ENCODE assay signal across 27 mouse cellular contexts in genomic region chr3:159475465-159475864, GRCm38 (mm10). TPM values are rescaled to one million over a fixed set of nuclear protein-coding genes. Genes with fewer than 3 reads are reported as not detected.
"Had no signal": no experiment of that assay in that cellular context is flagged by ENCODE, and none has a peak within 500 bp of the region (broad histone marks: within the 10 kb centered on the region; RNA-seq: fewer than 3 reads in every experiment).

No protein-coding gene starts in this region.

- H3K27ac ChIP-seq: embryonic facial prominence, embryonic 10.5 days; embryonic facial prominence, embryonic 12.5 days; embryonic facial prominence, embryonic 13.5 days; embryonic facial prominence, embryonic 15.5 days; forebrain, embryonic 10.5 days; forebrain, embryonic 12.5 days; forebrain, embryonic 13.5 days; forebrain, embryonic 15.5 days; gastrocnemius, adult 2 months; heart, adult 2 months; heart, embryonic 10.5 days had no signal

- H3K4me1 ChIP-seq: embryonic facial prominence, embryonic 10.5 days; embryonic facial prominence, embryonic 12.5 days; embryonic facial prominence, embryonic 13.5 days; embryonic facial prominence, embryonic 15.5 days; forebrain, embryonic 10.5 days; forebrain, embryonic 12.5 days; forebrain, embryonic 13.5 days; forebrain, embryonic 15.5 days; heart, embryonic 10.5 days had no signal

- H3K9me3 ChIP-seq: embryonic facial prominence, embryonic 10.5 days; embryonic facial prominence, embryonic 12.5 days; embryonic facial prominence, embryonic 13.5 days; embryonic facial prominence, embryonic 15.5 days; forebrain, embryonic 10.5 days; forebrain, embryonic 12.5 days; forebrain, embryonic 13.5 days; forebrain, embryonic 15.5 days; heart, embryonic 10.5 days had no signal

- H3K27me3 ChIP-seq: embryonic facial prominence, embryonic 12.5 days; embryonic facial prominence, embryonic 13.5 days; embryonic facial prominence, embryonic 15.5 days; forebrain, embryonic 12.5 days; forebrain, embryonic 13.5 days; forebrain, embryonic 15.5 days had no signal

- H3K36me3 ChIP-seq: embryonic facial prominence, embryonic 10.5 days; embryonic facial prominence, embryonic 12.5 days; embryonic facial prominence, embryonic 13.5 days; embryonic facial prominence, embryonic 15.5 days; forebrain, embryonic 10.5 days; forebrain, embryonic 12.5 days; forebrain, embryonic 15.5 days; heart, embryonic 10.5 days had no signal

- ATAC-seq: forebrain, embryonic 13.5 days; forebrain, embryonic 14.5 days; forebrain, embryonic 15.5 days; forebrain, embryonic 16.5 days; forebrain, postnatal 0 days had no signal

- H3K9ac ChIP-seq: embryonic facial prominence, embryonic 12.5 days; embryonic facial prominence, embryonic 13.5 days; embryonic facial prominence, embryonic 15.5 days; forebrain, embryonic 12.5 days; forebrain, embryonic 13.5 days; forebrain, embryonic 15.5 days; forebrain, postnatal 0 days had no signal

- H3K4me3 ChIP-seq: embryonic facial prominence, embryonic 10.5 days; embryonic facial prominence, embryonic 12.5 days; embryonic facial prominence, embryonic 13.5 days; embryonic facial prominence, embryonic 15.5 days; erythroblast, embryonic 14.5 days; forebrain, embryonic 10.5 days; forebrain, embryonic 12.5 days; forebrain, embryonic 13.5 days; forebrain, embryonic 15.5 days; gastrocnemius, adult 2 months; heart, adult 2 months; heart, embryonic 10.5 days had no signal

- H3K4me2 ChIP-seq: embryonic facial prominence, embryonic 12.5 days; embryonic facial prominence, embryonic 13.5 days; embryonic facial prominence, embryonic 15.5 days; forebrain, embryonic 12.5 days; forebrain, embryonic 13.5 days; forebrain, embryonic 15.5 days had no signal

- DNase-seq: cerebellum, adult 9-11 months; cerebellum, postnatal 10 days; cerebellum, postnatal 14 days; cerebellum, postnatal 25 days; cerebellum, postnatal 36 days; embryo, embryonic 11 days; forebrain, postnatal 0 days; gastrocnemius, adult 2 months; gastrocnemius, postnatal 10 days; gastrocnemius, postnatal 14 days; gastrocnemius, postnatal 25 days; gastrocnemius, postnatal 36 days; heart, adult 11 months; heart, adult 18-20 months; heart, adult 2 months had no signal

RNA-seq across cellular contexts. Expression of gene Depdc1a, which starts 19.8 kb away (rescaled TPM):
- polyA plus RNA-seq: heart, adult 2 months had no signal
